Mouse (Mus musculus) intestine, postnatal 0 days (tissue): ENCODE measurements at regions not wholly inside any gene's neighbourhood (a gene's known extent, or its start where the extent isn't known, plus 50 kb on each side); places are given as distances from the start of the nearest gene placed in this dataset.

Experiments
- ATAC-seq: fragments of 200-750 bp; cut with Nextera tagmentation; 2 replicates; pipeline ENCODE4 v1.8.0; 2017; ENCODE audit warnings: mild to moderate bottlenecking, moderate TSS enrichment, moderate library complexity
- H3K27ac ChIP-seq: fragments of 300-500 bp; sonication (generic); 2 replicates; pipeline ENCODE4 v1.5.1; 2014; ENCODE audit warnings: mild to moderate bottlenecking, low read depth, low read length, moderate library complexity
- H3K27me3 ChIP-seq: fragments of 300-500 bp; sonication (generic); replicated peaks from 2 replicates; pipeline ENCODE4 v1.6.1; 2014; ENCODE audit warnings: low read length, mixed read lengths; ENCODE audit not compliant: control insufficient read depth, insufficient read depth
- H3K36me3 ChIP-seq: fragments of 300-500 bp; sonication (generic); 2 replicates; pipeline ENCODE4 v1.6.1; 2014; ENCODE audit warnings: mild to moderate bottlenecking, moderate library complexity; ENCODE audit not compliant: control insufficient read depth, insufficient read depth
- H3K4me1 ChIP-seq: fragments of 300-500 bp; sonication (generic); replicated peaks from 2 replicates; pipeline ENCODE4 v1.6.1; 2014; ENCODE audit warnings: antibody characterized with exemption, low read length, mixed read lengths; ENCODE audit not compliant: control insufficient read depth, insufficient read depth
- H3K4me2 ChIP-seq: fragments of 300-500 bp; sonication (generic); replicated peaks from 2 replicates; pipeline ENCODE4 v1.6.1; 2014; ENCODE audit warnings: low read depth, mild to moderate bottlenecking, moderate library complexity
- H3K4me3 ChIP-seq: fragments of 300-500 bp; sonication (generic); 2 replicates; pipeline ENCODE4 v1.5.1; 2014; ENCODE audit warnings: low read depth, low read length
- H3K9ac ChIP-seq: fragments of 300-500 bp; sonication (generic); 2 replicates; pipeline ENCODE4 v1.6.1; 2014; ENCODE audit warnings: mild to moderate bottlenecking, low read depth, low read length
- H3K9me3 ChIP-seq: fragments of 300-500 bp; sonication (generic); 2 replicates; pipeline ENCODE4 v1.6.1; 2016; ENCODE audit warnings: mixed run types; ENCODE audit not compliant: control insufficient read depth
- CTCF ChIP-seq: sonication (generic); IDR thresholded peaks from 2 replicates; pipeline ENCODE4 v1.5.1; 2016; ENCODE audit warnings: low read depth, mild to moderate bottlenecking, control low read depth, antibody characterized with exemption, moderate library complexity
- WGBS: fragments of 180-500 bp; shearing (Covaris S2); extraction: QIAGEN DNeasy Blood & Tissue Kit; methylation state at CpG from one replicate; pipeline ENCODE4 v1.1.7; 2014; 5-methylcytosine and 5-hydroxymethylcytosine counted together

DNA sequence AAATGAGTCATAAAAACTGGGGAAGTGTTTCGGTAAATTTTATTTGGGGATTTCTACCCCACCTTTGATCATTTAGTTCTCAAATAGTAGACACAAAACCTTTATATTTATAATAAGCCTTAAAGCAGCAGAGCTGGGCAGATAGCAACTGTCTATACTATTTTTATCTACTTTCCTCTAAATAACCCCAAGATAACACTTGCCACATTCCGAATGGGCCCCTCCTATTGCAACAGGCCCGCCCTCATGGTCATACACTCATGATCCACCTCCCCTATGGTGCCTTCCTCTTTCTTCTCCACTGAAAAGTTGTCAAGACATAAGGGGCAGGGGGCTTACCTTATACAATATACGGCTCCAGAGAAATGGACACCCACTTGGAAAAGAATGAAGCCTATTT is 195.5 kb upstream of the Atp2b1 start:
- Histone ChIP-seq H3K27ac (no peak overlapping the region), H3K36me3 (no peaks in the 10 kb centered on the region), H3K4me1 (no peaks in the 10 kb centered on the region), H3K4me2 (no peak overlapping the region), H3K27me3 (no peaks in the 10 kb centered on the region), H3K4me3 (no peak overlapping the region), H3K9me3 (no peaks in the 10 kb centered on the region), H3K9ac (no peak overlapping the region)
- WGBS: 58% methylated on average over 4 of the region's 4 CpGs
- no peak for TF ChIP-seq CTCF
- no peak for ATAC-seq

DNA sequence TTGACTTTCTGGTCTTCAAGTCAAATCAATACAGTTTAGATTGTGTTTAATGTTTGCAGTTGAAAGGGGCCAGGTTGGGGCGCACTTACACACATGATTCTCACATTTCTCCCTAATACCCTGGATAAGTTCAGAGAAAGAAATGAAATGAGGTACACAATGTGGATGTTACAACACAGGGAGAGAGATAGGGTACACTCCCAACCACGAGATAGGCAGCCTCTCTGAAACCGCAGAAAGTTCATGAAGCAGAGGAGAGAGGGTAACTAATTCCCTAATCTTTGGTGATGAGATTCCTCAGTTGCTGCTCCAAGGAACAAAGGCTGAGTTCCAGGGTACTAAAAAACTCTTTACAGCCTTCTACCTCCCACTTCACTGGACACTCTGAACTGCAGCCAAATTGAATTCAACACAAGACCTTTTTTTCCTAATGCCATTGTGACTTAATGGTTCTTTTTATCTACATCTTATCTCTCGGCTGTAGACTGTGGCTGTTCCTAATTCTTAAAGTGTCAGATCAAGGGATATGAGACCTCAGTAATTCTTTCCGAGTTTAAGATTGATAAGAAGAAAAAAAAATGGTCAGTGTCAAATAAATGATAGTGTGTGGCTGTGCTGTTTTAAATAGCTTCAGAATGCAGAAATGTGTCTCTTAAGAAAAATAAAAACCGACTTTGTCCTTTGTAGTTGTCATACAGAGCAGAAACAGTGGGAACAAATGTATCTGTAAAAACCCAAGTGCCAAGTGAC is 193.8 kb upstream of the Atp2b1 start:
- no peaks in the 10 kb centered on the region for H3K36me3 ChIP-seq
- no peak overlapping the region for H3K4me3 ChIP-seq
- no peak for ATAC-seq
- no peak for TF ChIP-seq CTCF
- WGBS: 33% methylated on average over 6 of the region's 6 CpGs
- no peaks in the 10 kb centered on the region for H3K27me3 ChIP-seq
- H3K4me1 ChIP-seq: no peaks in the 10 kb centered on the region
- no peaks in the 10 kb centered on the region for H3K9me3 ChIP-seq
- no peak overlapping the region for H3K9ac ChIP-seq
- H3K27ac ChIP-seq: no peak overlapping the region
- H3K4me2 ChIP-seq: no peak overlapping the region

DNA sequence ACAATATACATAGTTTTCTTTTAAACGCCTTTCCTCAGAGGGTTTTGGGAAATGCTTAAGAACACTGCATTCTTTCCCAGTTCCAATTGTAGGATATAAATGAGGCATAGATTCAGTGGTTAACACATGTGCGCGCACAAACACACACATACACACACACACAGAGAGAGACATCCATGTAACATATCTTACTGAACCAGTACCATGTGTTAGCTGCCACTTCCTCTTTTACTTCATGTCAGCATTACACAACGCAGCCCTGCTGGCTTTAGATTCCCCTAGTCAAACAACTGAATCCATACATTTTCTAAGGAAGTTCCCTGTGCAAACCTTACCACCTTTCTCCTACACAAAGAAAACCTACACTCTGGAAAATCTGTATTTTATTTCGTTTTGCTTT is 189.1 kb upstream of the Atp2b1 start:
- no peaks in the 10 kb centered on the region for H3K36me3 ChIP-seq
- no peak for ATAC-seq
- H3K9ac ChIP-seq: no peak overlapping the region
- H3K27ac ChIP-seq: no peak overlapping the region
- no peak overlapping the region for H3K4me3 ChIP-seq
- H3K27me3 ChIP-seq: no peaks in the 10 kb centered on the region
- H3K9me3 ChIP-seq: no peaks in the 10 kb centered on the region
- no peak for TF ChIP-seq CTCF
- no peaks in the 10 kb centered on the region for H3K4me1 ChIP-seq
- WGBS: 82% methylated on average over 5 of the region's 5 CpGs
- H3K4me2 ChIP-seq: no peak overlapping the region

DNA sequence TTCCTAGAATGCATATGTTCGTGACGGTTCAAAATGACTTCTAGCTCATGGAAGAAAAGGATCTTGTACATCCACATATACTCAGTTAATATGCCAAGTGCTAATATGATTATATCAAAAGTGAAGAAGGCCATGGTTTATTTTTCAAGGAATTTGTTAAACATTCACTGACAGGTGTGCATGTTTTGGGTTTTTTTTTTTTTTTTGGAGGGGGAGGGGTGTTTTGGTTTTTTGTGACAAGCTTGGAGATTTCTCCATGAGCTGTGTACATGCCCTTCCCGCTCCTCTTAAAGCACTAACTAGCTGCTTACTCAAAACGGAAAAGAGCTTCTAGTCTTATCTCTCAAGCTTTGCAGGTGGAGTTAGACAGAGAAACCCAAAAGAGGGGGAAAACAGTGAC is 187.1 kb upstream of the Atp2b1 start:
- Histone ChIP-seq H3K27me3 (no peaks in the 10 kb centered on the region), H3K9me3 (no peaks in the 10 kb centered on the region), H3K27ac (no peak overlapping the region), H3K9ac (no peak overlapping the region), H3K4me2 (no peak overlapping the region), H3K4me1 (no peaks in the 10 kb centered on the region), H3K36me3 (no peaks in the 10 kb centered on the region), H3K4me3 (no peak overlapping the region)
- WGBS: 86% methylated on average over 4 of the region's 4 CpGs
- no peak for TF ChIP-seq CTCF
- no peak for ATAC-seq

DNA sequence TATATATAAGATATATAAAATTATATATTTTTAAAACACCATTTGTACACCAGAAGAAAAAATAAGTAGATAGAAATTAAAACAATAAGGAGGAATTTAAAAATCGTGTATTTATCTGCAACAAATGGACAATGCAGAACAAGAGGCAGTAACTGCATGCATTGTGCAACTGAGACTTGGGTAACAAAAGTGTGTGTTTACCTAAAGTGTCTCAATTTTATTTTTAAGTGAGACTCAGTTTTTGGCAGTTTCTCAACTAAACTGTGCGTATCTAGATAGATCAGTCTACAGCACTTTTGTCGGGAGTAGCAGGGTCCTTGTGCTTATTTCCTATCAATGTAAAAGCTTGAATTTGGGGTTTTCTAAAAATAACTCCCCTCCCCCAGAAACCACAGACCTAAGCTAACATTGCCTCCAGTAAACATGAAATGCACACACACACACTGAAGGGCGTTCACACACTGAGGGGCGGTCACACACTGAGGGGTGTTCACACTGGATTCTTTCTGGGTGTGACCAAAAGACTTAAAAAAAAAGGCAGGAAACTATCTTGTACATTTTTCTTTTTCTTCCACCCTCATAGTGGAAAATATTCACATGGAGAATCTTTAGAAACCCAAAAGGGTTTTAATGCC is 185.7 kb upstream of the Atp2b1 start:
- H3K4me2 ChIP-seq: no peak overlapping the region
- H3K4me3 ChIP-seq: no peak overlapping the region
- TF ChIP-seq CTCF: no peak
- H3K27ac ChIP-seq: no peak overlapping the region
- H3K4me1 ChIP-seq: no peaks in the 10 kb centered on the region
- no peak for ATAC-seq
- H3K9me3 ChIP-seq: no peaks in the 10 kb centered on the region
- WGBS: 80% methylated on average over 5 of the region's 5 CpGs
- no peaks in the 10 kb centered on the region for H3K27me3 ChIP-seq
- no peaks in the 10 kb centered on the region for H3K36me3 ChIP-seq
- no peak overlapping the region for H3K9ac ChIP-seq

DNA sequence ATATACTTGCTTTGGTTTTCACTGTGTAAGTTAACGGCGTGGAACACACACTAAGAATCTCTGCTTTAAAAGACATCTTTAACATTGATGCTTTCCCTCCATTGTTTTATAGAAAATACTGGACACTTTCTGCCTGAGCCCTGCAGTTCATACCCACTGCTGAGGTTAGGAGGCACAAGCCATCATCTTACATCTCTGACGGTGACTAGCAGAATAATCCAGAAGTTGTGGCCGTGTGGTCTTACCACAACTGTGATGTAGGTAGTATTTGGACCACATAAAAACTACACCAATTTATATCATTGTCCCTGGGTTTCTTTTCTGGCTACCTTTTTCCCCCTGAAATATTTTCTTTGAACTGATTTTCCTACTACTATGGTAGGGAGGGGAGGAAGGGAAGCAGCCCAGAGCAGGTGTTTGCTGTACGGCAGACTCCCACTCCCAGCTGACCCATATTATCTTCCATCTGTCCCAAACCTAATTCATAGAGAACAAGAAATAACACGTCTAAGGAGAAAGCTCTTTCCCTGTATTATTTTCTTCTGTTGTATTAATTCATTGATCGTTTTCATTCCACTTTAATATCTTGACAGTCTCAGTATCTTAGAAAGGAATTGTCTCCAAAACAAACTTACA is 180.1 kb upstream of the Atp2b1 start:
- Histone ChIP-seq H3K4me2 (no peak overlapping the region), H3K4me3 (no peak overlapping the region), H3K36me3 (no peaks in the 10 kb centered on the region), H3K4me1 (no peaks in the 10 kb centered on the region), H3K27me3 (no peaks in the 10 kb centered on the region), H3K27ac (no peak overlapping the region), H3K9ac (no peak overlapping the region), H3K9me3 (no peaks in the 10 kb centered on the region)
- ATAC-seq: no peak
- WGBS: 85% methylated on average over 7 of the region's 7 CpGs
- TF ChIP-seq CTCF: no peak
